Mouse (Mus musculus): ENCODE measurements around the gene Anks6. TPM values are rescaled to one million over a fixed set of nuclear protein-coding genes. Genes with fewer than 3 reads are reported as not detected.

The Anks6 gene
- polyA plus RNA-seq, 1 experiment from 2014 or later = 1.6 TPM

DNA sequence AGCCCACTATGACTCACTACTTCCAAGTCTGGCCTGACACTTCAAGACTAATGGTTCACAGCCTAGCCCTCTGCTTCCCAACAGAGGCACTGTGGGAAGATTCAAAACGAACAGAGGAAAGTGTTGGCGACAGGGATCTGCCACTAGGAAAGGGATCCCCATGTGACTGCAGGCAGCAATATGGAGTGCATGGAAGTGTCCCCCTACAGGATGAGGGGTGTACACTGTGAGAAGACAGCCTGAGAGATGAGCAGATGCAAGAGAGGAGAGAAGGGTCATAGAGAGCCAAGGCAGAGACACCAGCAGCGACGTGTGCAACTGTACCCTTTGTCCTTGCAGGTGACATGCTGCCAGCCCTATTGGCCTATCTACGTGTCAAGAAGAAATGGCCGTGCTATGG lies 33.3 kb downstream of the Anks6 start:
- Histone ChIP-seq H3K4me1 (ENCODE audit: control insufficient read depth in 2 of 2, insufficient read depth in 2 of 2, low read length in 2 of 2) (peaks cover 5 to 10% of the 10 kb centered on the region in 2 experiments; a peak in 1 of 4 replicates), H3K36me3 (ENCODE audit: control insufficient read depth, insufficient read depth, low read length) (peaks cover 6% of the 10 kb centered on the region; the same call in 1 of the 2 replicates), H3K9me3 (ENCODE audit: control insufficient read depth, low read length) (no peaks in the 10 kb centered on the region), H3K4me3 (ENCODE audit: control insufficient read depth in 1 of 2, insufficient read depth in 1 of 2, low read depth in 1 of 2, low read length in 2 of 2) (no peak overlapping the region), H3K9ac (ENCODE audit: low read length) (no peak overlapping the region), H3K27ac (replicated peaks in 1 of 2; ENCODE audit: control insufficient read depth in 1 of 2, insufficient read depth in 1 of 2, low read depth in 2 of 2, low read length in 2 of 2) (no peak overlapping the region), H3K27me3 (ENCODE audit: control insufficient read depth, insufficient read depth, low read length) (no peaks in the 10 kb centered on the region; the same call in 1 of the 2 replicates), H3K4me2 (ENCODE audit: low read length) (no peak overlapping the region)
- 67% methylated on average over 6 of the region's 6 CpGs for whole genome bisulfite sequencing
- no peak for ATAC-seq (ENCODE audit: insufficient number of reproducible peaks, insufficient read depth, low FRiP score, low read depth)

DNA sequence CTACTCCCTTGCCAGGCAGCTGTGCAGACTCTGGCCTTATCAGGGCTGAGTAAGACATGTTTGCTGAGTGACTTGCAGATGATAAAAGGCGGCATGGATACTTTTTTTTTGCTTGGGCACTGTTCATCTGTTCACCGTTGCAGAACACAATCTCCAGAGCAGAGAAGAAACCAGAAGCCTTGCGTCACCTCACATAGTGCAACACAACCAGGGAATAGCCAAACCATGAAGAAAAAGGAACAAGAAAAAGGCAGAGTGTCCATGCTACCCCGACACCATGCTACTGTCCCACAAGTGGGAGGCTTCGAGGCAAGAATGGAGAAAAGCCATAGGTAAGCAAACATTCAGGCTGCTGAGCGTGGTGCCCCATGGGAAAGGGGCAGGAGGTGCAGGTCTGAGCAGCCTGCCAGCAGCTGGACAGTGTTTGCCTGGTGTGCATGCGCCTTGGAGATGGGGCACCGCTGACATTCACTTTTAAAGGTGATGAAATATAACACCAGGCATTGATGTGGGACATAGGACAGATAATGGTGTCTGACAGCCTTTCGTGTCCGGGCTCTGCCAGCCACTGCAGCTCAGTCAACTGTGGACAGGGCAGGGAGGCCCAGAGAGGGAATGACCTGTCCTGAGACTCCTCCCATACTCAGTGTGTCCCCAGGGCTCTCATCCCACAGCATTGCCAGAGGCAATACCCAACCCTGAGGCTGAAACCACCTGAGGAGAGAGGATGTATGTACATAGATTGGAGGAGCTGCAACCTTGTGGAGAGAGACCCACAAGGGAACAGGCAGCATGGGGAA lies 34.2 kb downstream of the Anks6 start:
- no peak overlapping the region for H3K27ac ChIP-seq (replicated peaks in 1 of 2; ENCODE audit: control insufficient read depth in 1 of 2, insufficient read depth in 1 of 2, low read depth in 2 of 2, low read length in 2 of 2)
- no peak overlapping the region for H3K4me2 ChIP-seq (ENCODE audit: low read length)
- no peak overlapping the region for H3K4me3 ChIP-seq (ENCODE audit: control insufficient read depth in 1 of 2, insufficient read depth in 1 of 2, low read depth in 1 of 2, low read length in 2 of 2)
- H3K9ac ChIP-seq (ENCODE audit: low read length) = no peak overlapping the region
- peaks cover 6% of the 10 kb centered on the region; the same call in 1 of the 2 replicates for H3K36me3 ChIP-seq (ENCODE audit: control insufficient read depth, insufficient read depth, low read length)
- no peaks in the 10 kb centered on the region for H3K9me3 ChIP-seq (ENCODE audit: control insufficient read depth, low read length)
- no peaks in the 10 kb centered on the region; the same call in 1 of the 2 replicates for H3K27me3 ChIP-seq (ENCODE audit: control insufficient read depth, insufficient read depth, low read length)
- 54% methylated on average over 10 of the region's 10 CpGs for WGBS
- ATAC-seq (ENCODE audit: insufficient number of reproducible peaks, insufficient read depth, low FRiP score, low read depth) = peak; percentile 15; the same call in 1 of the 2 replicates
- H3K4me1 ChIP-seq (ENCODE audit: control insufficient read depth in 2 of 2, insufficient read depth in 2 of 2, low read length in 2 of 2) = peaks cover 5 to 10% of the 10 kb centered on the region in 2 experiments; a peak in 1 of 4 replicates

DNA sequence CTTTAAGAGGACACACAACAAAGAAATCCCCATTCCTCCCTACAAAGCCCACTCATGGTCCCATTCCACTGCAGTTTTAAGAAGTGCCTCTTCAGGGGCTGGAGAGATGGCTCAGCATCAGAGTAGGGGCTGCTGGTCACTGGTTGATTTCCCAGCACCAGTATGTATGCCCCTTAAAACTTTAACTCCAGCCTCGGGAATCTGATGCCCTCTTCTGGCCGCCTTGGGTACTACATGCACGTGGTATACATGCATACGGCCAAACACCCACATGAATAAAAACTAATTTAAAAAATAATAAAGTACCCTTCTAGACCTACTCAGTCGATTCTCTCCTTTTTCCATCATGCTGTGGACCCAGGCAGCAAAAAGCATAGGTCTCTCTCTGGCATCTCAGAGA lies 36.7 kb downstream of the Anks6 start:
- H3K9me3 ChIP-seq (ENCODE audit: control insufficient read depth, low read length) = no peaks in the 10 kb centered on the region
- 18% methylated on average over 5 of the region's 5 CpGs for WGBS
- no peak overlapping the region for H3K4me2 ChIP-seq (ENCODE audit: low read length)
- H3K9ac ChIP-seq (ENCODE audit: low read length) = no peak overlapping the region
- H3K4me3 ChIP-seq (ENCODE audit: control insufficient read depth in 1 of 2, insufficient read depth in 1 of 2, low read depth in 1 of 2, low read length in 2 of 2) = no peak overlapping the region
- no peak overlapping the region for H3K27ac ChIP-seq (replicated peaks in 1 of 2; ENCODE audit: control insufficient read depth in 1 of 2, insufficient read depth in 1 of 2, low read depth in 2 of 2, low read length in 2 of 2)
- H3K27me3 ChIP-seq (ENCODE audit: control insufficient read depth, insufficient read depth, low read length) = no peaks in the 10 kb centered on the region; the same call in 1 of the 2 replicates
- ATAC-seq (ENCODE audit: insufficient number of reproducible peaks, insufficient read depth, low FRiP score, low read depth) = no peak
- peaks cover 6% of the 10 kb centered on the region; the same call in 1 of the 2 replicates for H3K36me3 ChIP-seq (ENCODE audit: control insufficient read depth, insufficient read depth, low read length)
- H3K4me1 ChIP-seq (ENCODE audit: control insufficient read depth in 2 of 2, insufficient read depth in 2 of 2, low read length in 2 of 2) = peaks cover 5 to 10% of the 10 kb centered on the region in 2 experiments; a peak in 1 of 4 replicates

DNA sequence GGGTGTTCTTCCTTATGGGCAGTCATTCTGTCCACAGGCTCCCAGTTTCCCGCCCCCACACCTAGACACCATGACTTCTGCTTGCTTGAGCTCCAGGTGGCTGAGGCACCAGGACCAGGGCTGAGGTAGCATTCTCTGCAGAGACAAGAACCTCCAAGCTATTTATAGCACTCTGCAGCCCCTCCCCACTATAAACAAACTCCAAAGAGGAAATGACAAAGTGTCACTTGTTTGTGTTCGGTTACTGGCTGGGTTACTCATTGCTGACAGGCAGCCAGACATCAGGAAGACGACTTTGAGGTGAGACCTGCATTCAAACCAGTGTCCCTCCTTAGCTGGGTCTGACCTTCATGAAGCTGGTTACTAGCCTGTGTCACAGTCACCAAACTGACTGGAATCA lies 42.1 kb downstream of the Anks6 start:
- no peak overlapping the region for H3K4me3 ChIP-seq (ENCODE audit: control insufficient read depth in 1 of 2, insufficient read depth in 1 of 2, low read depth in 1 of 2, low read length in 2 of 2)
- peaks cover 6% of the 10 kb centered on the region; the same call in 1 of the 2 replicates for H3K36me3 ChIP-seq (ENCODE audit: control insufficient read depth, insufficient read depth, low read length)
- peaks cover 4 to 7% of the 10 kb centered on the region in 2 experiments; a peak in 3 of 4 replicates for H3K4me1 ChIP-seq (ENCODE audit: control insufficient read depth in 2 of 2, insufficient read depth in 2 of 2, low read length in 2 of 2)
- H3K9me3 ChIP-seq (ENCODE audit: control insufficient read depth, low read length) = no peaks in the 10 kb centered on the region
- no peak overlapping the region for H3K9ac ChIP-seq (ENCODE audit: low read length)
- H3K27me3 ChIP-seq (ENCODE audit: control insufficient read depth, insufficient read depth, low read length) = peaks cover 3% of the 10 kb centered on the region; the same call in 1 of the 2 replicates
- no peak for ATAC-seq (ENCODE audit: insufficient number of reproducible peaks, insufficient read depth, low FRiP score, low read depth)
- WGBS = 17% methylated on average over 3 of the region's 3 CpGs
- H3K4me2 ChIP-seq (ENCODE audit: low read length) = no peak overlapping the region
- H3K27ac ChIP-seq (replicated peaks in 1 of 2; ENCODE audit: control insufficient read depth in 1 of 2, insufficient read depth in 1 of 2, low read depth in 2 of 2, low read length in 2 of 2) = no peak overlapping the region

DNA sequence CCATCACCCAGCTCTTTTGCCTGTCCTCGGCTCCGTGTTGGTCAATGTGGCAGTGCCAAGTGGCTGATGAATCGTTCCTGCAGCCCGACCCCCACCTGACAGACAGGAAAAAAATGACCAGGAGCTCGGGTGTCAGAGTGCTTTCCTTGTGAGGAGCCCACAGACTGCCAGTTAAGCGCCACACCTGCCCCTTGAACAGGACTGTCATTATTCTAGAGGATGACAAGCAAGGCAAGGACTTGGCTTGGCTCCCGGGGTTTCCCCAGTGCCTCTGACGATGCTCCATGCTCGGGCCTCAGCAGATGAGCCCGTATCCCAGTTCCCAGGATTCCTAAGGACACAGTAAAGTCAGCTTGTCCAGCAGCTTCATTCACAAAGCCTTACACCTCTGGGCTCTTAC lies 44.8 kb downstream of the Anks6 start:
- WGBS = 70% methylated on average over 10 of the region's 10 CpGs
- H3K27me3 ChIP-seq (ENCODE audit: control insufficient read depth, insufficient read depth, low read length) = peaks cover 14% of the 10 kb centered on the region
- no peaks in the 10 kb centered on the region for H3K9me3 ChIP-seq (ENCODE audit: control insufficient read depth, low read length)
- no peak overlapping the region for H3K4me3 ChIP-seq (ENCODE audit: control insufficient read depth in 1 of 2, insufficient read depth in 1 of 2, low read depth in 1 of 2, low read length in 2 of 2)
- H3K36me3 ChIP-seq (ENCODE audit: control insufficient read depth, insufficient read depth, low read length) = peaks cover 6% of the 10 kb centered on the region; the same call in 1 of the 2 replicates
- H3K27ac ChIP-seq (replicated peaks in 1 of 2; ENCODE audit: control insufficient read depth in 1 of 2, insufficient read depth in 1 of 2, low read depth in 2 of 2, low read length in 2 of 2) = no peak overlapping the region
- ATAC-seq (ENCODE audit: insufficient number of reproducible peaks, insufficient read depth, low FRiP score, low read depth) = no peak
- H3K9ac ChIP-seq (ENCODE audit: low read length) = no peak overlapping the region
- H3K4me2 ChIP-seq (ENCODE audit: low read length) = no peak overlapping the region
- peaks cover 4 to 7% of the 10 kb centered on the region in 2 experiments; a peak in 3 of 4 replicates for H3K4me1 ChIP-seq (ENCODE audit: control insufficient read depth in 2 of 2, insufficient read depth in 2 of 2, low read length in 2 of 2)

DNA sequence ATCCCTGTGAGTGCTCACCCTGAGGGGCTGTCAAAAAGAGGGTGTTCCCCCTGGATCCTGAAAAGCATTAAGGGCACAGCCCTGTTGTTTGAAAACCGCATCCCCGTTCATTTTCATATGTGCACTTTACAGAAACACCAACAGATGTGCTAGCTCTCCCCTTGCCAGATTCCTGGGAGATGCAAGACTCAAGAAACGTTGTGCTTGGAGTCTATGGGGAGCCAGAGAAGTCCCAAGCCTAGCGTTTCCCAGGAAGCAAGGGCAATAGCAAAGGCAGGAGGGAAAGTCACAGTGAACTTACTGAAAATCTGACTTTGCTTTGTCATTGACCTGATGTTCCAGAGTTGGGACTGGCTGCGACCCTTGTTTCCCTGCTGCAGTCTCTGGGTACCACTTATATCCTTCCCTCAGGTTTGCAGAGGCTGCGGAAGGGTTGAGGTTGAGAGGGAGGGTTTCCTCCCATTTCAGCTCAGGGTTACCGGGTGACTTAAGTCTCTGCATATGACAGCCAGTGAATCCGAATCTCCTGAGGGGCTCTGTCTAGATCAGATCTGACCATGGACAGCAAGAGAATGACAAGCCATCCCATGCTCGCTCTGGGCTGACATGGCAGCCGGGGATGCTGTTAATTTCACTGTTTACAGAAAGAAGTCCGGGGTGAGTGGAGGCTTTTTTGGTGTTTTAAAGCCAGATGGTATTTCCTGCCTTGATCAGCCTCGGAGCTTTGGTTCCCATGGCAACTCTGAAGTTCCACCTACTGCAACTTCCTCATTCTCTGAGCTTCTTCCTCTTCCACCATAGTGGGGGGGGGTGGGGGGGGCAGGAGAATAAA lies 46.6 kb downstream of the Anks6 start:
- no peak for ATAC-seq (ENCODE audit: insufficient number of reproducible peaks, insufficient read depth, low FRiP score, low read depth)
- no peak overlapping the region for H3K27ac ChIP-seq (replicated peaks in 1 of 2; ENCODE audit: control insufficient read depth in 1 of 2, insufficient read depth in 1 of 2, low read depth in 2 of 2, low read length in 2 of 2)
- WGBS = 47% methylated on average over 12 of the region's 12 CpGs
- H3K4me1 ChIP-seq (ENCODE audit: control insufficient read depth in 2 of 2, insufficient read depth in 2 of 2, low read length in 2 of 2) = peaks cover 4 to 7% of the 10 kb centered on the region in 2 experiments; a peak in 3 of 4 replicates
- H3K9me3 ChIP-seq (ENCODE audit: control insufficient read depth, low read length) = no peaks in the 10 kb centered on the region
- no peak overlapping the region for H3K9ac ChIP-seq (ENCODE audit: low read length)
- H3K36me3 ChIP-seq (ENCODE audit: control insufficient read depth, insufficient read depth, low read length) = no peaks in the 10 kb centered on the region
- H3K4me2 ChIP-seq (ENCODE audit: low read length) = peak overlapping the region; percentile 11; the same call in 1 of the 2 replicates
- peaks cover 14% of the 10 kb centered on the region for H3K27me3 ChIP-seq (ENCODE audit: control insufficient read depth, insufficient read depth, low read length)
- no peak overlapping the region for H3K4me3 ChIP-seq (ENCODE audit: control insufficient read depth in 1 of 2, insufficient read depth in 1 of 2, low read depth in 1 of 2, low read length in 2 of 2)

DNA sequence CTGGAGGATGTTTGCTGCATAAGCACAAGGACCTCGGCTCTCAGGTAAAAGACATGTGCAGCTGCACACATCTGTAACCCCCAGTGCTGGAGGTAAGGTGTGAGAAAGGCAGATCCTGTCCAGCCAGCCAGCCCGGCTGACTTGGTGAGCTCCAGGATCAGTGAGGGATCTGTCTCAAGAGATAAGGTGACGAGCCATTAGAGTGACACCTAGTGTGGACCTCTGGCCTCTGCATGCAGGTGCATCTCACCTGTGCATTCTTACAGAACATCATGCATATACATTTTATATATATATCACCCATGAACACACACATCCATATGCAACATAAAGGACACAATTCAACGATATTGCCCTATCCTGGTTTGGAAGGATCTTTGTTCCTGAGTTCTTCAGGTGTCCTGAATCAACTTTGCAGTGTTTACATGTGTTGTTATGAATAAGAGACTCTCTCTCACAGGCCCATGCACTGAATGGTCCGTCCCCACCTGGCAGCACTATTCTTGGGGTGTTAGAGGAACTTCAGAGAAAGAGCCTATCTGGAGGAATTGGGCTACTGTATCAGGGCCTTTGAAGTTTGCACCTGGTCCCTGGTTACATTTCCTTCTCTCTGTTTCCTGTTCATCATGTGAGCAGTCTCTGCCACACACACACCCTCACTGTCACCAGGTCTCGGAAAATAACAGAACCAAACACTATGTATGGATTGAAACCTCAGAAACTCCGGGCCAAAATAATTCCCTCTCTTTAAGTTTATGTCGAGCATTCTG lies 56.4 kb downstream of the Anks6 start:
- Histone ChIP-seq H3K27ac (replicated peaks in 1 of 2; ENCODE audit: control insufficient read depth in 1 of 2, insufficient read depth in 1 of 2, low read depth in 2 of 2, low read length in 2 of 2) (no peak overlapping the region), H3K36me3 (ENCODE audit: control insufficient read depth, insufficient read depth, low read length) (no peaks in the 10 kb centered on the region), H3K9ac (ENCODE audit: low read length) (no peak overlapping the region), H3K9me3 (ENCODE audit: control insufficient read depth, low read length) (no peaks in the 10 kb centered on the region), H3K4me3 (ENCODE audit: control insufficient read depth in 1 of 2, insufficient read depth in 1 of 2, low read depth in 1 of 2, low read length in 2 of 2) (no peak overlapping the region), H3K4me1 (ENCODE audit: control insufficient read depth in 2 of 2, insufficient read depth in 2 of 2, low read length in 2 of 2) (no peaks in the 10 kb centered on the region), H3K4me2 (ENCODE audit: low read length) (no peak overlapping the region), H3K27me3 (ENCODE audit: control insufficient read depth, insufficient read depth, low read length) (peaks cover 39% of the 10 kb centered on the region)
- ATAC-seq (ENCODE audit: insufficient number of reproducible peaks, insufficient read depth, low FRiP score, low read depth) = no peak
- 60% methylated on average over 8 of the region's 8 CpGs for whole genome bisulfite sequencing
